Mouse (Mus musculus) heart, postnatal 0 days (tissue): Measurements from ENCODE around the gene Rps2. TPM values are rescaled to one million over a fixed set of nuclear protein-coding genes. Genes with fewer than 3 reads are reported as not detected.
A peak's percentile ranks its signal among the peaks of the same experiment; 100 is the strongest.
"Not testable (repeated sequence)": the region's sequence is repeated elsewhere in the genome, so short reads cannot be mapped to it uniquely, and the experiment has no call there.

Source experiments
- ATAC-seq: fragments of 200-750 bp; cut with Nextera tagmentation; 2 replicates; pipeline ENCODE4 v1.8.0; 2017; ENCODE audit warnings: low read depth, moderate number of reproducible peaks, moderate library complexity; ENCODE audit not compliant: insufficient read depth
- DNase-seq: peaks from one replicate; pipeline ENCODE4 v3.0.0-alpha.2; 2016; ENCODE audit warnings: low spot score
- H3K27ac ChIP-seq: fragments of 300-500 bp; sonication (generic); 2 replicates; pipeline ENCODE4 v1.5.1; 2014; ENCODE audit warnings: low read depth, mild to moderate bottlenecking
- H3K27me3 ChIP-seq: fragments of 300-500 bp; sonication (generic); 2 replicates; pipeline ENCODE4 v1.6.1; 2014; ENCODE audit warnings: low read length, mixed read lengths; ENCODE audit not compliant: control insufficient read depth, insufficient read depth
- H3K36me3 ChIP-seq: fragments of 300-500 bp; sonication (generic); replicated peaks from 2 replicates; pipeline ENCODE4 v1.6.1; 2014; ENCODE audit warnings: low read length, mixed read lengths; ENCODE audit not compliant: control insufficient read depth, insufficient read depth
- H3K4me1 ChIP-seq: fragments of 300-500 bp; sonication (generic); 2 replicates; pipeline ENCODE4 v1.6.1; 2014; ENCODE audit warnings: antibody characterized with exemption; ENCODE audit not compliant: control insufficient read depth, insufficient read depth
- H3K4me2 ChIP-seq: fragments of 300-500 bp; sonication (generic); 2 replicates; pipeline ENCODE4 v1.6.1; 2014; ENCODE audit warnings: low read depth, mild to moderate bottlenecking, low read length, moderate library complexity
- H3K4me3 ChIP-seq: fragments of 300-500 bp; sonication (generic); 2 replicates; pipeline ENCODE4 v1.5.1; 2014; ENCODE audit warnings: low read depth, low read length
- H3K9ac ChIP-seq: fragments of 300-500 bp; sonication (generic); replicated peaks from 2 replicates; pipeline ENCODE4 v1.6.1; 2014; ENCODE audit warnings: low read depth, low read length, mixed read lengths
- H3K9me3 ChIP-seq: fragments of 300-500 bp; sonication (generic); replicated peaks from 2 replicates; pipeline ENCODE4 v1.6.1; 2016; ENCODE audit warnings: low read length; ENCODE audit not compliant: control insufficient read depth
- CTCF ChIP-seq: IDR thresholded peaks from 2 replicates; pipeline ENCODE4 v1.5.1; 2016; ENCODE audit warnings: antibody characterized with exemption, control low read depth, low read depth
- EP300 ChIP-seq: IDR thresholded peaks from 2 replicates; pipeline ENCODE4 v1.6.1; 2016; ENCODE audit warnings: antibody characterized with exemption, low read depth
- WGBS: fragments of 180-500 bp; shearing (Covaris S2); extraction: QIAGEN DNeasy Blood & Tissue Kit; methylation state at CpG from one replicate; pipeline ENCODE4 v1.1.7; 2014; 5-methylcytosine and 5-hydroxymethylcytosine counted together
- polyA plus RNA-seq: library from polyadenylated mRNA; unstranded; fragments of >200 nt; fragmentation: Nextera tagmentation; extraction: Ambion mirVana; gene quantifications from 2 replicates; pipeline ENCODE4 v1.2.1, GENCODE M21; 2015
- total RNA-seq: library from RNA; depleted of rRNA; stranded (reverse); fragments of >200 nt; gene quantifications from 2 replicates; pipeline ENCODE4 v1.2.3, GENCODE M21; 2014; ENCODE audit warnings: low replicate concordance

Rps2 gene
- total and polyA plus RNA-seq, 2 experiments from 2014 or later, result 722 to 2,967 TPM

- WGBS, result 95% methylated on average over 15 of the region's 15 CpGs
- TF ChIP-seq CTCF, result no peak
- no peak for TF ChIP-seq EP300
- H3K27ac ChIP-seq, result no peak overlapping the region
Observed at GRCm38 (mm10) chr17:24716166-24716682, 1.7 kb upstream of the Rps2 start.

GRCm38 (mm10) chr17:24718938-24719337 is 1.0 kb downstream of the Rps2 start:
- WGBS, result 70% methylated on average over 5 of the region's 5 CpGs
- Histone ChIP-seq H3K9ac (peak overlapping the region; percentile 83; the same call in 1 of the 2 replicates), H3K36me3 (peaks cover 16% of the 10 kb centered on the region), H3K4me2 (peak overlapping the region; percentile 63), H3K4me1 (peaks cover 20% of the 10 kb centered on the region; the same call in 1 of the 2 replicates), H3K4me3 (peak overlapping the region; percentile 79), H3K27ac (peak overlapping the region; percentile 84; the same call in 1 of the 2 replicates)
- DNase-seq, H3K9me3 ChIP-seq, H3K27me3 ChIP-seq, ATAC-seq: not testable (repeated sequence)

More at GRCm38 (mm10) chr17:24716166-24716682, 1.7 kb upstream of the Rps2 start:
- Histone ChIP-seq H3K4me1 (peaks cover 2% of the 10 kb centered on the region; the same call in 1 of the 2 replicates), H3K27me3 (no peaks in the 10 kb centered on the region), H3K9ac (no peak overlapping the region), H3K4me3 (no peak overlapping the region), H3K36me3 (peaks cover 2% of the 10 kb centered on the region), H3K9me3 (no peaks in the 10 kb centered on the region), H3K4me2 (no peak overlapping the region)
- ATAC-seq, result no peak
- no peak for DNase-seq

- ATAC-seq, result peak; percentile 95
Observed at GRCm38 (mm10) chr17:24719494-24720222, 1.7 kb downstream of the Rps2 start.

GRCm38 (mm10) chr17:24720616-24721015 is 2.7 kb downstream of the Rps2 start:
- 3% methylated on average over 10 of the region's 11 CpGs for WGBS

More at GRCm38 (mm10) chr17:24719494-24720222, 1.7 kb downstream of the Rps2 start:
- peak overlapping the region; percentile 92 for H3K27ac ChIP-seq
- WGBS, result under 1% methylated on average over 61 of the region's 61 CpGs
- no peaks in the 10 kb centered on the region for H3K9me3 ChIP-seq
- peak overlapping the region; percentile 83 for H3K9ac ChIP-seq
- H3K4me1 ChIP-seq, result peaks cover 20% of the 10 kb centered on the region; the same call in 1 of the 2 replicates
- H3K4me3 ChIP-seq, result peak overlapping the region; percentile 79
- H3K36me3 ChIP-seq, result peaks cover 16% of the 10 kb centered on the region
- H3K27me3 ChIP-seq, result no peaks in the 10 kb centered on the region
- peak; percentile 99 for DNase-seq
- peak overlapping the region; percentile 63 for H3K4me2 ChIP-seq
- TF ChIP-seq EP300 (peak; percentile 87; the same call in 1 of the 2 replicates), CTCF (peak; percentile 5; the same call in 1 of the 2 replicates)

GRCm38 (mm10) chr17:24721383-24721955 is 3.6 kb downstream of the Rps2 start:
- peak overlapping the region; percentile 63 for H3K4me2 ChIP-seq
- not testable (repeated sequence) for DNase-seq, ATAC-seq, H3K9me3 ChIP-seq, H3K27ac ChIP-seq, H3K27me3 ChIP-seq
- peak overlapping the region; percentile 79 for H3K4me3 ChIP-seq
- H3K36me3 ChIP-seq, result peaks cover 16% of the 10 kb centered on the region
- H3K9ac ChIP-seq, result peak overlapping the region; percentile 59; the same call in 1 of the 2 replicates
- WGBS, result 24% methylated on average over 7 of the region's 7 CpGs
- H3K4me1 ChIP-seq, result peaks cover 20% of the 10 kb centered on the region; the same call in 1 of the 2 replicates

More at GRCm38 (mm10) chr17:24720616-24721015, 2.7 kb downstream of the Rps2 start:
- H3K9me3 ChIP-seq, H3K27me3 ChIP-seq, ATAC-seq, DNase-seq: not testable (repeated sequence)
- peak overlapping the region; percentile 79 for H3K4me3 ChIP-seq
- H3K4me2 ChIP-seq, result peak overlapping the region; percentile 63
- H3K4me1 ChIP-seq, result peaks cover 20% of the 10 kb centered on the region; the same call in 1 of the 2 replicates
- peak overlapping the region; percentile 83 for H3K9ac ChIP-seq
- H3K27ac ChIP-seq, result peak overlapping the region; percentile 92
- peaks cover 16% of the 10 kb centered on the region for H3K36me3 ChIP-seq
